Mouse (Mus musculus) heart, postnatal 0 days (tissue): ENCODE measurements at regions not wholly inside any gene's neighbourhood (a gene's known extent, or its start where the extent isn't known, plus 50 kb on each side); places are given as distances from the start of the nearest gene placed in this dataset.

ENCODE experiments used
- CTCF ChIP-seq: IDR thresholded peaks from 2 replicates; pipeline ENCODE4 v1.5.1; 2016; ENCODE audit warnings: antibody characterized with exemption, control low read depth, low read depth
- EP300 ChIP-seq: IDR thresholded peaks from 2 replicates; pipeline ENCODE4 v1.6.1; 2016; ENCODE audit warnings: antibody characterized with exemption, low read depth

DNA sequence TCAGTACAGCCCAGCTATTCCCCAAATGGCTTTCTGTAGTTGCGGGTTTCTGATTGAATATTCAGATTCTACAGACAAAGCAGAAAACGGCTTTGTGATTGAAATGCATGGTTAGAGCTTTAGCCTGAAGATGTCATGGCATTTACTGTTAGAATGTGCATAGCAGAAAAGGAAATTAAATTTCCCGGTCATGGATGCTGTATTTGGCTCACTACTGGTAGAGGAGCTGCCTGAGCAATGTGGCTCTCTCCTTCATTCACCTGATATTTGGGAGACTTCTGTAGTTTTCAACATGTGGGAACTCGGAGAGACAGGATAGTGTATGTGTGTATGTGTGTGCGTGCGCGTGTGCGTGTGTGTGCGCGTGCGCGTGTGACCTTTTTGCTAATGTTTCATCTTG is 222.2 kb downstream of the Frk start:
- TF ChIP-seq EP300 (no peak), CTCF (no peak)
